Mouse (Mus musculus): ENCODE data around the gene St6galnac3. TPM values are rescaled to one million over a fixed set of nuclear protein-coding genes. Genes with fewer than 3 reads are reported as not detected.

Gene St6galnac3
- total and polyA plus RNA-seq, 2 experiments from 2014 or later: 6.9 to 11.9 TPM

GRCm38 (mm10) chr3:153553712-153554111, 171.3 kb downstream of the St6galnac3 start:
- TF ChIP-seq CTCF (IDR thresholded peaks at IDR 0.05): no peak
- no peak for ATAC-seq (ENCODE audit: low FRiP score)
- Histone ChIP-seq H3K4me2 (ENCODE audit: low read depth, low read length, poor library complexity, severe bottlenecking) (no peak overlapping the region), H3K27me3 (ENCODE audit: insufficient read depth, low read length) (no peaks in the 10 kb centered on the region), H3K9me3 (ENCODE audit: low read length) (no peaks in the 10 kb centered on the region), H3K36me3 (ENCODE audit: insufficient read depth, low read length) (no peaks in the 10 kb centered on the region), H3K9ac (replicated peaks; ENCODE audit: low read length, poor library complexity, severe bottlenecking) (no peak overlapping the region), H3K4me3 (ENCODE audit: low read depth, low read length) (no peak overlapping the region), H3K4me1 (ENCODE audit: insufficient read depth, low read length) (no peaks in the 10 kb centered on the region), H3K27ac (ENCODE audit: low read depth, low read length) (no peak overlapping the region)
- DNase-seq (ENCODE audit: low spot score): no peak
- WGBS: 100% methylated on average over 3 of the region's 3 CpGs

DNA sequence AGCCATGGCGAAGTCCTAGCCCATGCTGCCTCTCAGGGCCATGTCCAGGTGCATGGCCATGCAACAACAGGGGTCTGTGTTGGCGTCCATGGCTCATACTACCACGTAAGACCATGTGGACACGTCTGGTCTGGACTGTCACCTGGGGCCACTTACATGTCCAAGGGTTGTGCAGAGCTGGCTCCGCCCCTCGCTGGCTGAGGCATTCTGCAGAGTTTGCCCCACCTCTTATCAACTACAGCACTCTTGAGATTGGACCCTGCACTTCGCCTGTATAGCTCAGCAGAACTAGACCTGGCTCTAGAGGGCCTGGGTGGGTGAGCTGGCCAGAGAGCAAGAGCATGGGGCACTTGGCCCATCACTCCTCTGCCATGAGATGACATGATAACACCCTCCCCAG, 171.7 kb downstream of the St6galnac3 start:
- no peak for ATAC-seq (ENCODE audit: low FRiP score)
- WGBS: 97% methylated on average over 7 of the region's 7 CpGs
- H3K27ac ChIP-seq (ENCODE audit: low read depth, low read length): no peak overlapping the region
- no peak for DNase-seq (ENCODE audit: low spot score)
- no peaks in the 10 kb centered on the region for H3K9me3 ChIP-seq (ENCODE audit: low read length)
- TF ChIP-seq CTCF (IDR thresholded peaks at IDR 0.05): no peak
- no peaks in the 10 kb centered on the region for H3K4me1 ChIP-seq (ENCODE audit: insufficient read depth, low read length)
- H3K4me3 ChIP-seq (ENCODE audit: low read depth, low read length): no peak overlapping the region
- H3K4me2 ChIP-seq (ENCODE audit: low read depth, low read length, poor library complexity, severe bottlenecking): no peak overlapping the region
- H3K9ac ChIP-seq (replicated peaks; ENCODE audit: low read length, poor library complexity, severe bottlenecking): no peak overlapping the region
- H3K27me3 ChIP-seq (ENCODE audit: insufficient read depth, low read length): no peaks in the 10 kb centered on the region
- H3K36me3 ChIP-seq (ENCODE audit: insufficient read depth, low read length): no peaks in the 10 kb centered on the region

DNA sequence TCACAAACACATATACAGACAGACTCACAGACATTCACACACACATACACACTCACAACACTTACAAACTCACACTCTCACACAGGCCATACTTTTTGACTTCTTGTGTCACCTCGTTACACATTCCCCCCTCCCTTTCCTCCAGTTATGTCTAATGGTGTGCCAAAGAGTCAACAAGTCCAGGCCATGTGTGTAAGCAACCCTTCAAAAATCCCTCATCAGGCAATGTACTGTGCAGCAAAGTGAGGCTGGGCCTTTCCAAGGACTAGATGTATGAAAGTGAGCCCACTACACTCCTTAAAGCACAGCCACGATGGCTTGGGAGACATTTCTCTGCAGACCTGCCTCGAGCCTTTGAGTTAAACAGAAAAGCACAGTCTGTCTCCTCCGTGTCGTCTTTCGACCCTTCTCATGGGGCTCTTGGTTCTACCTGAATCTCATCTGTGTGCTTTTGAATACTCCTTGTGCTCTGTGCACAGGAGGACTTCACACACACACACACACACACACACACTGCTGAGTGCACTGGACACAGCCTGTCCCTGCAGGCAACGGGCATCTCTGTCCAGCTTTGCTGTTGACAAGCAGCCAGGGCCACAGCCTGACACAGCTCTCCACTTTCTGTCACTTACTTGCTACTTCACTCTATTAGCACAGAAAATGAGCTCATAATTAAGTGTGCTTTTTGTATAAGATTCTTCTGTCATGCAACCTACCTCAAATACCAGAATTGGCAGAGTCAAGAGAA, 177.9 kb downstream of the St6galnac3 start:
- H3K9me3 ChIP-seq (ENCODE audit: low read length): no peaks in the 10 kb centered on the region
- WGBS: 73% methylated on average over 7 of the region's 7 CpGs
- DNase-seq (ENCODE audit: low spot score): no peak
- no peak overlapping the region for H3K9ac ChIP-seq (replicated peaks; ENCODE audit: low read length, poor library complexity, severe bottlenecking)
- no peak overlapping the region for H3K4me3 ChIP-seq (ENCODE audit: low read depth, low read length)
- no peak for ATAC-seq (ENCODE audit: low FRiP score)
- no peaks in the 10 kb centered on the region for H3K27me3 ChIP-seq (ENCODE audit: insufficient read depth, low read length)
- no peak overlapping the region for H3K4me2 ChIP-seq (ENCODE audit: low read depth, low read length, poor library complexity, severe bottlenecking)
- H3K4me1 ChIP-seq (ENCODE audit: insufficient read depth, low read length): no peaks in the 10 kb centered on the region
- H3K27ac ChIP-seq (ENCODE audit: low read depth, low read length): no peak overlapping the region
- no peak for TF ChIP-seq CTCF (IDR thresholded peaks at IDR 0.05)
- no peaks in the 10 kb centered on the region for H3K36me3 ChIP-seq (ENCODE audit: insufficient read depth, low read length)

- Histone ChIP-seq H3K36me3 (ENCODE audit: insufficient read depth, low read length) (no peaks in the 10 kb centered on the region), H3K27me3 (ENCODE audit: insufficient read depth, low read length) (no peaks in the 10 kb centered on the region), H3K27ac (ENCODE audit: low read depth, low read length) (no peak overlapping the region), H3K4me2 (ENCODE audit: low read depth, low read length, poor library complexity, severe bottlenecking) (no peak overlapping the region), H3K9me3 (ENCODE audit: low read length) (no peaks in the 10 kb centered on the region), H3K4me1 (ENCODE audit: insufficient read depth, low read length) (no peaks in the 10 kb centered on the region), H3K9ac (replicated peaks; ENCODE audit: low read length, poor library complexity, severe bottlenecking) (no peak overlapping the region), H3K4me3 (ENCODE audit: low read depth, low read length) (no peak overlapping the region)
- TF ChIP-seq CTCF (IDR thresholded peaks at IDR 0.05): no peak
- WGBS: 96% methylated on average over 14 of the region's 14 CpGs
- DNase-seq (ENCODE audit: low spot score) (no peak), ATAC-seq (ENCODE audit: low FRiP score) (no peak)
These were observed 185.1 kb downstream of the St6galnac3 start for GRCm38 (mm10) chr3:153539851-153540250.

- no peak for DNase-seq (ENCODE audit: low spot score)
- H3K27ac ChIP-seq (ENCODE audit: low read depth, low read length): no peak overlapping the region
These were observed 186.6 kb downstream of the St6galnac3 start for GRCm38 (mm10) chr3:153538396-153538795.

DNA sequence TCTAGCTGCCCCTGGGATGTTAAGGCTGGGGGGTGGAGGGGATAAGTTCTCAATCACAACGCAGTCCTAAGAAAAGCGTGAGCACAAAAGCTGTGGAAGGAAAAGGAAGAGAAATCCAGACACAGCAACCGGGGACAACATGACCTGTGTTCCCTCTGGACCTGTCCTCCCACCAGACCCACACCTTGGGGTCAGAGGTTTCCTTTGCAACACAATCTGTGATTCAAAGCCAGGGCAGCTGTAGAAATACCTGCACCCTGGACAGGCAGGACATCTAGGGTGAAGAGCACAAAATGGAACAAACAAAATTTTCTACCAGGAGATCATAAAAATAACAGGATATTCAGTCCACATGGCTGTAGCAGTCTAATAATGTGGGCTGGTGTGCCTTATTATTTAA, 187.5 kb downstream of the St6galnac3 start:
- DNase-seq (ENCODE audit: low spot score) (no peak), ATAC-seq (ENCODE audit: low FRiP score) (no peak)
- Histone ChIP-seq H3K9ac (replicated peaks; ENCODE audit: low read length, poor library complexity, severe bottlenecking) (no peak overlapping the region), H3K4me2 (ENCODE audit: low read depth, low read length, poor library complexity, severe bottlenecking) (no peak overlapping the region), H3K27me3 (ENCODE audit: insufficient read depth, low read length) (no peaks in the 10 kb centered on the region), H3K27ac (ENCODE audit: low read depth, low read length) (no peak overlapping the region), H3K4me3 (ENCODE audit: low read depth, low read length) (no peak overlapping the region), H3K36me3 (ENCODE audit: insufficient read depth, low read length) (no peaks in the 10 kb centered on the region), H3K4me1 (ENCODE audit: insufficient read depth, low read length) (no peaks in the 10 kb centered on the region), H3K9me3 (ENCODE audit: low read length) (no peaks in the 10 kb centered on the region)
- TF ChIP-seq CTCF (IDR thresholded peaks at IDR 0.05): no peak
- 95% methylated on average over 3 of the region's 3 CpGs for WGBS

More at GRCm38 (mm10) chr3:153538396-153538795, 186.6 kb downstream of the St6galnac3 start:
- Histone ChIP-seq H3K27me3 (ENCODE audit: insufficient read depth, low read length) (no peaks in the 10 kb centered on the region), H3K9ac (replicated peaks; ENCODE audit: low read length, poor library complexity, severe bottlenecking) (no peak overlapping the region), H3K4me2 (ENCODE audit: low read depth, low read length, poor library complexity, severe bottlenecking) (no peak overlapping the region), H3K4me3 (ENCODE audit: low read depth, low read length) (no peak overlapping the region), H3K36me3 (ENCODE audit: insufficient read depth, low read length) (no peaks in the 10 kb centered on the region), H3K4me1 (ENCODE audit: insufficient read depth, low read length) (no peaks in the 10 kb centered on the region), H3K9me3 (ENCODE audit: low read length) (no peaks in the 10 kb centered on the region)
- 59% methylated on average over 2 of the region's 2 CpGs for WGBS
- no peak for ATAC-seq (ENCODE audit: low FRiP score)
- TF ChIP-seq CTCF (IDR thresholded peaks at IDR 0.05): no peak

Data from midbrain, postnatal 0 days (tissue).